Mouse (Mus musculus): ENCODE results near the gene Akap7.

Akap7 gene

GRCm38 (mm10) chr10:25307770-25308169 lies at the start of gene Akap7:
Gene Akap7 (minus strand): TSS chr10:25307870.
- H3K9me3 ChIP-seq (ENCODE audit: low read length), result no peaks in the 10 kb centered on the region; the same call in 1 of the 2 replicates
- no peak for TF ChIP-seq NANOG (IDR thresholded peaks at IDR 0.05; ENCODE audit: borderline replicate concordance, low read length)
- TF ChIP-seq POU5F1 (IDR thresholded peaks at IDR 0.05; ENCODE audit: borderline replicate concordance, low read length), result no peak
- TF ChIP-seq CTCF (conservative IDR thresholded peaks at IDR 0.05; ENCODE audit: low read length), result no peak
- H3K4me1 ChIP-seq (replicated peaks; ENCODE audit: low read depth, low read length), result peaks cover 54% of the 10 kb centered on the region
- H3K4me3 ChIP-seq (replicated peaks; ENCODE audit: low read length), result no peak within 1 kb of the TSS
- no peaks in the 10 kb centered on the region for H3K27me3 ChIP-seq (ENCODE audit: insufficient read depth, low read length)
- no peaks in the 10 kb centered on the region for H3K36me3 ChIP-seq (ENCODE audit: insufficient read depth, low read length)

DNA sequence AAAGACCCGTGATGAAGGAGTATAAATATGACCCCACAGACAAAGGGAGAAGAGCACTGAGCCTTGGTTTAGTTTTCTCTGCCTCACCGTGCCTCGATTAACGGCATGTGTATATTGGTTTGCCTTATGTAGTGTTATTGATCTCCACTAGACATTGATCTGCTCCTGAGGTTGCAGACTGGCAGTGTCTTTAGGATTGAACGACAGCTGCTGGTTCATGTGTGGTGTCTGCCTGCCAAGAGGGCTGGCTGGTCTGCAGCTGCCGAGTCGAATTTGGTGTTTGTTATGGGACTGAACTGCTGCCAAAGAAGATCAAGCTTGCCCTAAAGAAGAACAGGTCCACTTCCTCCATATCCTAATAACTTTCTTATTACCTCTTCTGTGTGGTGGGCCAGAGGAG lies 46.7 kb upstream of the Akap7 start:
- no peak for TF ChIP-seq POU5F1 (IDR thresholded peaks at IDR 0.05; ENCODE audit: borderline replicate concordance, low read length)
- TF ChIP-seq CTCF (conservative IDR thresholded peaks at IDR 0.05; ENCODE audit: low read length), result no peak
- TF ChIP-seq NANOG (IDR thresholded peaks at IDR 0.05; ENCODE audit: borderline replicate concordance, low read length), result no peak
- H3K9me3 ChIP-seq (ENCODE audit: low read length), result peaks cover 14% of the 10 kb centered on the region
- peaks cover 29% of the 10 kb centered on the region for H3K27me3 ChIP-seq (ENCODE audit: insufficient read depth, low read length)
- no peaks in the 10 kb centered on the region for H3K36me3 ChIP-seq (ENCODE audit: insufficient read depth, low read length)
- H3K4me3 ChIP-seq (replicated peaks; ENCODE audit: low read length), result no peak overlapping the region
- peaks cover 4% of the 10 kb centered on the region for H3K4me1 ChIP-seq (replicated peaks; ENCODE audit: low read depth, low read length)

- H3K27me3 ChIP-seq (ENCODE audit: insufficient read depth, low read length), result peaks cover 26% of the 10 kb centered on the region
- H3K4me3 ChIP-seq (replicated peaks; ENCODE audit: low read length), result no peak overlapping the region
- no peak for TF ChIP-seq NANOG (IDR thresholded peaks at IDR 0.05; ENCODE audit: borderline replicate concordance, low read length)
- no peak for TF ChIP-seq CTCF (conservative IDR thresholded peaks at IDR 0.05; ENCODE audit: low read length)
- TF ChIP-seq POU5F1 (IDR thresholded peaks at IDR 0.05; ENCODE audit: borderline replicate concordance, low read length), result no peak
- H3K36me3 ChIP-seq (ENCODE audit: insufficient read depth, low read length), result no peaks in the 10 kb centered on the region
- H3K9me3 ChIP-seq (ENCODE audit: low read length), result peaks cover 14% of the 10 kb centered on the region
- no peaks in the 10 kb centered on the region for H3K4me1 ChIP-seq (replicated peaks; ENCODE audit: low read depth, low read length)
Measured at GRCm38 (mm10) chr10:25353941-25354340, 46.3 kb upstream of the Akap7 start.

GRCm38 (mm10) chr10:25342801-25343200 lies 35.1 kb upstream of the Akap7 start:
- peaks cover 5% of the 10 kb centered on the region; the same call in 1 of the 2 replicates for H3K4me1 ChIP-seq (replicated peaks; ENCODE audit: low read depth, low read length)
- no peak overlapping the region for H3K4me3 ChIP-seq (replicated peaks; ENCODE audit: low read length)
- no peaks in the 10 kb centered on the region for H3K9me3 ChIP-seq (ENCODE audit: low read length)
- no peaks in the 10 kb centered on the region for H3K27me3 ChIP-seq (ENCODE audit: insufficient read depth, low read length)
- H3K36me3 ChIP-seq (ENCODE audit: insufficient read depth, low read length), result no peaks in the 10 kb centered on the region
- TF ChIP-seq NANOG (IDR thresholded peaks at IDR 0.05; ENCODE audit: borderline replicate concordance, low read length) (no peak), POU5F1 (IDR thresholded peaks at IDR 0.05; ENCODE audit: borderline replicate concordance, low read length) (no peak), CTCF (conservative IDR thresholded peaks at IDR 0.05; ENCODE audit: low read length) (no peak)

- Histone ChIP-seq H3K9me3 (ENCODE audit: low read length) (no peaks in the 10 kb centered on the region), H3K27me3 (ENCODE audit: insufficient read depth, low read length) (no peaks in the 10 kb centered on the region), H3K4me1 (replicated peaks; ENCODE audit: low read depth, low read length) (peaks cover 12% of the 10 kb centered on the region), H3K4me3 (replicated peaks; ENCODE audit: low read length) (no peak overlapping the region), H3K36me3 (ENCODE audit: insufficient read depth, low read length) (no peaks in the 10 kb centered on the region)
- TF ChIP-seq NANOG (IDR thresholded peaks at IDR 0.05; ENCODE audit: borderline replicate concordance, low read length), result no peak
- no peak for TF ChIP-seq POU5F1 (IDR thresholded peaks at IDR 0.05; ENCODE audit: borderline replicate concordance, low read length)
- TF ChIP-seq CTCF (conservative IDR thresholded peaks at IDR 0.05; ENCODE audit: low read length), result no peak
Measured at GRCm38 (mm10) chr10:25340675-25341074, 33.0 kb upstream of the Akap7 start.

GRCm38 (mm10) chr10:25333390-25334079 lies 25.9 kb upstream of the Akap7 start:
- H3K27me3 ChIP-seq (ENCODE audit: insufficient read depth, low read length), result no peaks in the 10 kb centered on the region
- no peaks in the 10 kb centered on the region for H3K9me3 ChIP-seq (ENCODE audit: low read length)
- TF ChIP-seq NANOG (IDR thresholded peaks at IDR 0.05; ENCODE audit: borderline replicate concordance, low read length), result no peak
- TF ChIP-seq CTCF (conservative IDR thresholded peaks at IDR 0.05; ENCODE audit: low read length), result no peak
- TF ChIP-seq POU5F1 (IDR thresholded peaks at IDR 0.05; ENCODE audit: borderline replicate concordance, low read length), result no peak
- H3K36me3 ChIP-seq (ENCODE audit: insufficient read depth, low read length), result no peaks in the 10 kb centered on the region
- peaks cover 13% of the 10 kb centered on the region for H3K4me1 ChIP-seq (replicated peaks; ENCODE audit: low read depth, low read length)
- H3K4me3 ChIP-seq (replicated peaks; ENCODE audit: low read length), result no peak overlapping the region

- TF ChIP-seq NANOG (IDR thresholded peaks at IDR 0.05; ENCODE audit: borderline replicate concordance, low read length) (no peak), POU5F1 (IDR thresholded peaks at IDR 0.05; ENCODE audit: borderline replicate concordance, low read length) (no peak)
Measured at GRCm38 (mm10) chr10:25331321-25332049, 23.8 kb upstream of the Akap7 start.

DNA sequence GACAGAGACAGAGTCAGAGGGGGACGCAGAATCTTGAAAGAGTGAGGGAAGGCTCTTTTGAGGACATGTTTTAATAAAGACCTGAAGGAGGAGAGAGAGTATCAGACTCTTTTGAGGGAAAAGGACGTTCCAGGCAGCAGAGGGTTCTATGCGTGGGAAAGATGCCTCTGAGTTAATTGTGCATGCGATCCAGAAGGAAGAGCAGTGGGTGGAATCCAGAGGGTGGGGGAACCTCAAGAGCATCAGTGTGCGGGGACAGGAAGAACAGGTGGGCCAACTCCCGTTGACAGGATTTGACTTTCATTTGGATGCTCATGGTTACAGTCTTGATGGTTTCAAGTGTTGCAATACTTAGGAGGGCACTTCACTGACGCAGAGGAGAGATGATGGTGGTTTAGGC lies 22.4 kb upstream of the Akap7 start:
- TF ChIP-seq NANOG (IDR thresholded peaks at IDR 0.05; ENCODE audit: borderline replicate concordance, low read length) (no peak), POU5F1 (IDR thresholded peaks at IDR 0.05; ENCODE audit: borderline replicate concordance, low read length) (no peak), CTCF (conservative IDR thresholded peaks at IDR 0.05; ENCODE audit: low read length) (no peak)
- H3K27me3 ChIP-seq (ENCODE audit: insufficient read depth, low read length), result no peaks in the 10 kb centered on the region
- H3K9me3 ChIP-seq (ENCODE audit: low read length), result no peaks in the 10 kb centered on the region
- no peaks in the 10 kb centered on the region for H3K36me3 ChIP-seq (ENCODE audit: insufficient read depth, low read length)
- peaks cover 5% of the 10 kb centered on the region; the same call in 1 of the 2 replicates for H3K4me1 ChIP-seq (replicated peaks; ENCODE audit: low read depth, low read length)
- H3K4me3 ChIP-seq (replicated peaks; ENCODE audit: low read length), result no peak overlapping the region

More at GRCm38 (mm10) chr10:25331321-25332049, 23.8 kb upstream of the Akap7 start:
- peaks cover 12% of the 10 kb centered on the region for H3K4me1 ChIP-seq (replicated peaks; ENCODE audit: low read depth, low read length)
- no peaks in the 10 kb centered on the region for H3K9me3 ChIP-seq (ENCODE audit: low read length)
- H3K36me3 ChIP-seq (ENCODE audit: insufficient read depth, low read length), result no peaks in the 10 kb centered on the region
- H3K4me3 ChIP-seq (replicated peaks; ENCODE audit: low read length), result no peak overlapping the region
- no peaks in the 10 kb centered on the region for H3K27me3 ChIP-seq (ENCODE audit: insufficient read depth, low read length)
